Mouse (Mus musculus) bone marrow macrophage, adult 2 months (primary cell): ENCODE measurements around the gene Slc8a1. TPM values are rescaled to one million over a fixed set of nuclear protein-coding genes. Genes with fewer than 3 reads are reported as not detected.

Source experiments
- H3K27ac ChIP-seq: 2 replicates; pipeline ENCODE4 v1.5.1; 2012; ENCODE audit warnings: low read depth, low read length; ENCODE audit not compliant: insufficient read depth
- H3K4me1 ChIP-seq: 2 replicates; pipeline ENCODE4 v1.6.1; 2012; ENCODE audit warnings: low read length; ENCODE audit not compliant: control insufficient read depth, insufficient read depth
- H3K4me3 ChIP-seq: 2 replicates; pipeline ENCODE4 v1.5.1; 2012; ENCODE audit warnings: mild to moderate bottlenecking, low read length, moderate library complexity; ENCODE audit not compliant: insufficient read depth
- CTCF ChIP-seq: IDR thresholded peaks from 2 replicates; pipeline ENCODE4 v1.5.1; 2012; ENCODE audit warnings: low read depth, mild to moderate bottlenecking, low read length, moderate library complexity
- POLR2A ChIP-seq: IDR thresholded peaks from 2 replicates; pipeline ENCODE4 v1.6.1; 2012; ENCODE audit warnings: mild to moderate bottlenecking, low read depth, low read length, borderline replicate concordance
- polyA plus RNA-seq: library from polyadenylated mRNA; stranded (reverse); fragments of >200 nt; gene quantifications from 2 replicates; pipeline ENCODE4 v1.2.4, GENCODE M21; 2012; ENCODE audit not compliant: missing spikeins, insufficient read depth, insufficient read length

Gene Slc8a1
- polyA plus RNA-seq, 1 experiment: 46.2 TPM

DNA sequence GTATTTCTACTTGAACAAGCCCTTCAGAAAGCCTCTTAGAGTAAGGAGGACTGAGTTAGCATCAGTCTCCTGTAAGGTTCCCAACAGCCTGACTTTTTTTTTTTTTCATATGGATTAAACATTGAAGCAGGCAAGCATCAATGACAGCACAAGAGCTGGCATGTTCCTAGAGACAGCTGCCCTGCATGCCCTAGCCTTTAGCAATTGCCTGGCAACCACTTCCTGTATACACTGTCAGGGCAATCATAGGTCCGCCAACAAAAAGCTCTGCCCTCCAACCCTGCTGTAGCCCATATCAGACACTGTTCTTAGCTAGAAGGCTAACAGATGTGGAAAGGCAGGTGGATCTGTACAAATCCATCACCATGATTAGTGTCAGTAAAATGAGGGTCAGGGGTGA is 85.2 kb downstream of the Slc8a1 start:
- no peak for TF ChIP-seq CTCF
- no peak for TF ChIP-seq POLR2A
- Histone ChIP-seq H3K27ac (no peak overlapping the region), H3K4me3 (no peak overlapping the region), H3K4me1 (peaks cover 12% of the 10 kb centered on the region)

- peaks cover 18% of the 10 kb centered on the region for H3K4me1 ChIP-seq
- H3K27ac ChIP-seq: peak overlapping the region; percentile 65
- H3K4me3 ChIP-seq: no peak overlapping the region
- TF ChIP-seq CTCF (no peak), POLR2A (no peak)
Measured at GRCm38 (mm10) chr17:81636822-81637221, 101.4 kb downstream of the Slc8a1 start.

- no peak overlapping the region for H3K4me3 ChIP-seq
Measured at GRCm38 (mm10) chr17:81630471-81630870, 107.7 kb downstream of the Slc8a1 start.

DNA sequence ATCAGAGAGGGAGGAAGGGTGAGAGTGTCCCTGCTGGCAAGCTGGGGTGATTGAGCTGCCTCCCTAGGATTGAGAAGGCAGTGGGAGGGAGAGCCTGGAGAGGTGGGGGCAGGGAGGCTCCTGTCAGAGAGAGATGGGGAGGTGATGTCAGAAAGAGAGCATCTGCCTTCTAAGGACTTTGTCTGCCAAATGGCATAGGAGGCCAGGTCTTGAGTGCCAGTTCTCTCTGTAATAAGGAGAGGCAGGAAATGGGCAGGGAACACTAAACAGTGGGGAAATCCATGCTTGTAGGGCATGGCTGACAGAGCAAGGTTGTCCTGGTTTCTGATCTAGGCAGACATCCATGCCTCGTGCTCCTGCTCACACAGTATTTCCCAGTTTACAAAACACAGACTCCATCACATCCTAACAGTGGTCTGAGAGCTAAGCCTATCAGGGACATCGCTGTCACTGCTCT is 117.0 kb downstream of the Slc8a1 start:
- H3K4me3 ChIP-seq: no peak overlapping the region
- peaks cover 2% of the 10 kb centered on the region; the same call in 1 of the 2 replicates for H3K4me1 ChIP-seq
- H3K27ac ChIP-seq: no peak overlapping the region
- no peak for TF ChIP-seq CTCF
- TF ChIP-seq POLR2A: no peak

More at GRCm38 (mm10) chr17:81630471-81630870, 107.7 kb downstream of the Slc8a1 start:
- no peak overlapping the region for H3K27ac ChIP-seq
- peaks cover 6% of the 10 kb centered on the region for H3K4me1 ChIP-seq
- TF ChIP-seq POLR2A: no peak
- no peak for TF ChIP-seq CTCF

DNA sequence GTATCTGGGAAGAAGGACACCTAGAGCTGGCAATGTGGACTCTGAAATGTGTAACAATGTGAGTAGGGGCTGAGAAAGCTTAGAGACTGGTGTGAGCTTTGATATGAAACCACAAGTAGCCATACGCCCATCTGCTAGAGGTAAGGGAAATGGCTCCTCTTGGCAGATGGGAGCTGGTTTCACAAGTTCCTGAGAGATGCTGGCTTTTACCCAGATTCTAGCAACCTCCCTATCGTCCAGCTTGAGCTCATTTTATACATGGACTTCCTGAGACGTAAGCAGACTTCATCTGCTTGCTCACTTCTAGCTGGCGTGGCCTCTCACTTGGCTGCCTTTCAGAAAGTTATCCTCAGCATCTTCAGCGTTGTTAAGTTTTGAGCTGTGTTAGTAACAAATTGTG is 119.7 kb downstream of the Slc8a1 start:
- TF ChIP-seq CTCF (no peak), POLR2A (no peak)
- peaks cover 5% of the 10 kb centered on the region for H3K4me1 ChIP-seq
- no peak overlapping the region for H3K27ac ChIP-seq
- H3K4me3 ChIP-seq: no peak overlapping the region

DNA sequence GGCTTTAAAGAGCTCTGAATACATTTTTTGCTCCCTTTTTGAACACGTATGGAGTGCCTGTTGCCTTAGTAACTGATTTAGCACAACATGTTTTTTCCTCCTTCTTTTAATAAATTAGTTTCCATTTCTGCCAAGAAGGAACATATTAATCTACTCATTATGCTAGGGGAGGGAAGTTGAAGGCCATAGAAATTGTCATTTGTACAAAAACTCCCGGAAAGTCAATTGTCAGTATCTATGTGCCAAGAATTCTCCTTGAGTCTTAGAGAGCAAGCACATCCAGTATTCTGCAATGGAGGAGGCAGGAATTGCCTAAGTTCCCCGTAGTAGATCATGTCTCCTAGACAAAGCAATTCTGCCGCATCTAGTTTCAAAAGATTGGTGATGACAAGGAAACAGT is 121.9 kb downstream of the Slc8a1 start:
- Histone ChIP-seq H3K27ac (no peak overlapping the region), H3K4me1 (peaks cover 4% of the 10 kb centered on the region), H3K4me3 (no peak overlapping the region)
- no peak for TF ChIP-seq CTCF
- TF ChIP-seq POLR2A: no peak

- peaks cover 3% of the 10 kb centered on the region; the same call in 1 of the 2 replicates for H3K4me1 ChIP-seq
- no peak overlapping the region for H3K27ac ChIP-seq
- no peak overlapping the region for H3K4me3 ChIP-seq
- TF ChIP-seq POLR2A (no peak), CTCF (no peak)
Measured at GRCm38 (mm10) chr17:81615391-81615790, 122.8 kb downstream of the Slc8a1 start.

- Histone ChIP-seq H3K27ac (no peak overlapping the region), H3K4me1 (0 out of 2 replicates have a peak, but pooled peaks cover 2% of the 10 kb centered on the region), H3K4me3 (no peak overlapping the region)
- TF ChIP-seq POLR2A (no peak), CTCF (no peak)
Measured at GRCm38 (mm10) chr17:81607515-81607914, 130.7 kb downstream of the Slc8a1 start.

DNA sequence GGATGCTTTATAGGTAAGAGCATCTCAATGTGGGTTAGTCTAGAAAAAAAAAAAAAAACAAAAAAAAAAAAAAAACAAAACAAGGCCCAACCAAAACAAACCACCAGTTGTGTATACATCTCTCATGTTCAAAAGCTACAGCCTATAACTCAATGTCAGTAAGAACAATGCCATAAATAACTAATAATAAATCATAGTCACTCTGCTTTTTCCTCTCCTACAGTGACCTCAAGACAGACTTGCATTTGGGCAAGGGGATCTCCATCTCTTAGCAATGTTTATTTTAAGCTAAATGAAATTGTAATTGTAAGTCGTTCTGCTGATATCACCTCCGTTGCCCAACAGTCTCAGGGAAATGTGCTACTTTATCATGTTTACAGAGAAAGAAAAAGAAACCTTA is 132.1 kb downstream of the Slc8a1 start:
- Histone ChIP-seq H3K27ac (no peak overlapping the region), H3K4me1 (0 out of 2 replicates have a peak, but pooled peaks cover 2% of the 10 kb centered on the region), H3K4me3 (no peak overlapping the region)
- TF ChIP-seq POLR2A: no peak
- TF ChIP-seq CTCF: no peak

DNA sequence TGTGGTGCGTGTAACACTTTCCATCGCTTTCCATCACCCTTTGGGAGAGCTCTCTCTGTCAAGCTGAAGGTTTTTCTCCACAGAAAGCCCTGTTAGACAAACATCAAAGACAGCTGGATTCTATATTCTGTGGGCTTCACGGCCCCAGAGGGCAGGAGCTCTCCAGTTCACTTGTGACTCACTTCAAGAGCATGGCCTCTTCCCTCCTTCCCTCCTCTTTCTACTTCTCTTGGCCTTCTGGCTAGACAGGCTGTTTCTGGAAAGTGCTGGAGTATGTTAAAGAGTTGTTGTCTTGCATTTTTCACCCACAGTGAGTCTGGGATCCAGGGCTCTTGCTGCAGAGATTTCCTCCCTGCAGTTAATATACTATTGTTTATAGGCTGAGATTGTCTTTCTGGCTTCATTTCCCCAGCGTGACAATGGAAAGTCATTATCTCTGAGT is 132.9 kb downstream of the Slc8a1 start:
- no peak overlapping the region for H3K27ac ChIP-seq
- H3K4me1 ChIP-seq: 0 out of 2 replicates have a peak, but pooled peaks cover 2% of the 10 kb centered on the region
- TF ChIP-seq POLR2A (no peak), CTCF (no peak)
- no peak overlapping the region for H3K4me3 ChIP-seq

DNA sequence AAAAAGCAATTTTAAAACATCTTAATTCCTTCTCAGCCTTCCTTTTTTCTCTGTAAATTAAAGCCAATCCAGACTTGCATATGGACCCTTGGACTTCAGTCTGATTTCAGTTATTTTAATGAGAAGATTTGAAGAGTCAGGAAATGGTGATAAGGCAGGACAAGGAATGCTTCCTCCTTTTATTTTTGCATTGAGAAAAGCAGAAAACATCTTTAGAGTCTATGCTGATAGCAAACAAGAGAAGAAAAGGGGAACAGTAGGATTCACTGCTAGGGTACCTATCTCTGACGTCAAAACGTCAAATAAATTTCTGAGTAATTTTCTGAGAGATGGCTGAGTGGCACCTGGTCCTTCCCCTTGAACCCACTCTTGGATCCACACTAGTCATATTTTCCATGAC is 139.1 kb downstream of the Slc8a1 start:
- Histone ChIP-seq H3K27ac (no peak overlapping the region), H3K4me3 (no peak overlapping the region), H3K4me1 (no peaks in the 10 kb centered on the region)
- TF ChIP-seq POLR2A (no peak), CTCF (no peak)

- Histone ChIP-seq H3K4me1 (no peaks in the 10 kb centered on the region), H3K27ac (no peak overlapping the region), H3K4me3 (no peak overlapping the region)
- TF ChIP-seq CTCF: no peak
- no peak for TF ChIP-seq POLR2A
Measured at GRCm38 (mm10) chr17:81589791-81590190, 148.4 kb downstream of the Slc8a1 start.
